Mouse (Mus musculus) heart, adult 2 months (tissue): ENCODE data around the gene Mybpc1. TPM values are rescaled to one million over a fixed set of nuclear protein-coding genes. Genes with fewer than 3 reads are reported as not detected.

Experiments
- polyA plus RNA-seq: library from polyadenylated mRNA; depleted of rRNA; stranded (reverse); fragments of >200 nt; gene quantifications from 2 replicates; pipeline ENCODE4 v1.2.3, GENCODE M21; 2012; rRNA removed
- total RNA-seq, 2 experiments: library from RNA; stranded (reverse); gene quantifications; 2 replicates each; pipeline ENCODE4 v1.2.3; 2021

Mybpc1 gene
- total and polyA plus RNA-seq, 3 experiments: 0.06 to 0.42 (median 0.14) TPM

Other genes starting within 250 kb of the Mybpc1 start
- gene Dram1, start 226.1 kb downstream of the Mybpc1 start, total RNA-seq: 1 to 10 TPM; 3.7 to 4.5 TPM
- gene Dram1, start 226.1 kb downstream of the Mybpc1 start, polyA plus RNA-seq: 6.8 and 7.6 TPM in 2 replicates
- 10 to 100 TPM; 24.3 to 27.6 TPM for gene Gnptab, start 226.0 kb downstream of the Mybpc1 start, total RNA-seq
- gene Gnptab, start 226.0 kb downstream of the Mybpc1 start, polyA plus RNA-seq: 11.7 and 19.3 TPM in 2 replicates
- gene Sycp3, start 145.6 kb downstream of the Mybpc1 start, total RNA-seq: not detected
- gene Sycp3, start 145.6 kb downstream of the Mybpc1 start, polyA plus RNA-seq: not detected in 2 replicates
- gene Chpt1, start 101.1 kb downstream of the Mybpc1 start, total RNA-seq: 100 to 1,000 TPM; 278 to 334 TPM
- 228 and 230 TPM in 2 replicates for gene Chpt1, start 101.1 kb downstream of the Mybpc1 start, polyA plus RNA-seq
- gene Spic, start 79.9 kb upstream of the Mybpc1 start, total RNA-seq: under 1 TPM in 1 of 2 experiments, not detected in 1; 0.31 TPM
- gene Spic, start 79.9 kb upstream of the Mybpc1 start, polyA plus RNA-seq: 0.04 TPM in 1 of 2 replicates, not detected in the other
- 10 to 100 TPM; 80.3 to 89.2 TPM for gene Arl1, start 125.7 kb upstream of the Mybpc1 start, total RNA-seq
- 26.1 and 61.1 TPM in 2 replicates for gene Arl1, start 125.7 kb upstream of the Mybpc1 start, polyA plus RNA-seq
- 10 to 100 TPM; 11.1 to 12.8 TPM for gene Utp20, start 221.7 kb upstream of the Mybpc1 start, total RNA-seq
- gene Utp20, start 221.7 kb upstream of the Mybpc1 start, polyA plus RNA-seq: 3.4 and 6.5 TPM in 2 replicates